Mouse (Mus musculus) forebrain, embryonic 10.5 days (tissue): ENCODE data around the gene Zfyve21. TPM values are rescaled to one million over a fixed set of nuclear protein-coding genes. Genes with fewer than 3 reads are reported as not detected.

ENCODE experiments used
- DNase-seq: peaks from one replicate; pipeline ENCODE4 v3.0.0-alpha.2; 2017; ENCODE audit warnings: low spot score; ENCODE audit errors: extremely low spot score
- H3K27ac ChIP-seq: fragments of 300-500 bp; sonication (generic); 2 replicates; pipeline ENCODE4 v1.5.1; 2016; ENCODE audit warnings: mild to moderate bottlenecking
- H3K27me3 ChIP-seq: fragments of 300-500 bp; sonication (generic); 2 replicates; pipeline ENCODE4 v1.6.1; 2016; ENCODE audit warnings: mild to moderate bottlenecking; ENCODE audit not compliant: poor library complexity, severe bottlenecking
- H3K36me3 ChIP-seq: fragments of 300-500 bp; sonication (generic); replicated peaks from 2 replicates; pipeline ENCODE4 v1.6.1; 2016; ENCODE audit warnings: mild to moderate bottlenecking, moderate library complexity
- H3K4me1 ChIP-seq: fragments of 300-500 bp; sonication (generic); 2 replicates; pipeline ENCODE4 v1.6.1; 2016
- H3K4me3 ChIP-seq: fragments of 300-500 bp; sonication (generic); 2 replicates; pipeline ENCODE4 v1.5.1; 2016; ENCODE audit warnings: mild to moderate bottlenecking, moderate library complexity
- H3K9me3 ChIP-seq: fragments of 300-500 bp; sonication (generic); 2 replicates; pipeline ENCODE4 v1.6.1; 2016; ENCODE audit warnings: mild to moderate bottlenecking, moderate library complexity
- WGBS: fragments of 180-500 bp; shearing (Covaris S2); methylation state at CpG from one replicate; pipeline ENCODE4 v1.1.7; 2016; 5-methylcytosine and 5-hydroxymethylcytosine counted together
- polyA plus RNA-seq: library from polyadenylated mRNA; unstranded; fragments of >200 nt; fragmentation: Nextera tagmentation; extraction: Ambion mirVana; gene quantifications from 2 replicates; pipeline ENCODE4 v1.2.1, GENCODE M21; 2016

Gene Zfyve21
- polyA plus RNA-seq, 1 experiment from 2014 or later: 68.2 TPM

DNA sequence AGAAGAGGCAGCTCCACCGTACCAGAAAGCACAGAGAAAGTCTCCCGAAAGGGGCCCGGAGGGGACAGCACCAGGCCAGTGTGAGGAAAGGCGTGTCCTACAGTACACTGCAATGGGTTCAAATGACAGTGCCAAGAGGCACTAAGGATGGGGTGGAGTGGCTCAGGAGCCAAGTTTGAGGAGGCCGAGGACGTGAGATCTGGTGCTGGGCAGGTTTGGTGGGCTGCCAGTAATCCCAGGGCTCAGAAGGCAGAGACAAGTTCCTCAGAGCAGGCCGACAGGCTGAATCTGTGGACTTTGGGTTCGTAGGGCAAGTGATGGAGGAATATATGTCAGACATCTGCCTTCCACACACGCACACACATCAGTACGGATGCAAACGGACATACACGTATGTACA, 1.4 kb upstream of the Zfyve21 start:
- WGBS: 76% methylated on average over 12 of the region's 12 CpGs
- peaks cover 60% of the 10 kb centered on the region for H3K4me1 ChIP-seq

DNA sequence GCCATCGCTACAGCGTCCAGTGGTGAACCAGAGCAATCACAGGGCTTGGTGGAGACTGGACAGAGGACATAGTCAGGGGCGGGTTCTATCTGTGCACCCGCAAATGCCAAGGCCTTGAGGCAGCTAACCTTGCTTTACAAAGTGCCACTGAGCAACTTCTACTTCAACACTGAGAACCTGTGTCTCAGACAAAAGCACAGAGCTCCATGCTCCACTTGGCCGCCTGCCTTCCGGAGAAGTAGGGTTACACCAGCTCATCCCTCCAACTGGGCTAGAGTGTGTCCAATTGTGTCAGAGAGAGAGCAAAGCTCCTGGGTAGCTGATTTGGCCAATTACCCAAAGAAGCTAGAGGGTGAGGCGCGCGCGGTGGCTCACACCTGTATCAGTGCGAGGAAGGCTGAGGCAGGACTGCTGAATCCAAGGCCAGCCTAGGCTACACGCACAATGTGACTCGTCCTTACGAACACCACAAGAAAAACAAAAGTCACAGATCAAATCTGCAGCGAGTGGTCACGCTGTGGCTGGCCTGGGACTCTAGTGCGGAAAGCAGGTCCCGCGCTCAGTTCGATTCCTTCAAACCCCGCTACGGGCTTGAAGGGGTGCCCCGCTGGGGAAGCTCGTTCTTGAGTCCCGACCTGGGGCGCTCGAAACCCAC, 732 bp upstream of the Zfyve21 start:
- DNase-seq: peak; percentile 27
- Histone ChIP-seq H3K36me3 (peaks cover 47% of the 10 kb centered on the region), H3K27me3 (no peaks in the 10 kb centered on the region), H3K4me1 (peaks cover 61% of the 10 kb centered on the region), H3K9me3 (no peaks in the 10 kb centered on the region), H3K27ac (peak overlapping the region; percentile 79), H3K4me3 (peak overlapping the region; percentile 86)
- 6% methylated on average over 27 of the region's 27 CpGs for WGBS

More for the DNA sequence above, 1.4 kb upstream of the Zfyve21 start:
- Histone ChIP-seq H3K27me3 (no peaks in the 10 kb centered on the region), H3K36me3 (peaks cover 48% of the 10 kb centered on the region), H3K4me3 (peak overlapping the region; percentile 86), H3K9me3 (no peaks in the 10 kb centered on the region), H3K27ac (peak overlapping the region; percentile 79)
- no peak for DNase-seq

DNA sequence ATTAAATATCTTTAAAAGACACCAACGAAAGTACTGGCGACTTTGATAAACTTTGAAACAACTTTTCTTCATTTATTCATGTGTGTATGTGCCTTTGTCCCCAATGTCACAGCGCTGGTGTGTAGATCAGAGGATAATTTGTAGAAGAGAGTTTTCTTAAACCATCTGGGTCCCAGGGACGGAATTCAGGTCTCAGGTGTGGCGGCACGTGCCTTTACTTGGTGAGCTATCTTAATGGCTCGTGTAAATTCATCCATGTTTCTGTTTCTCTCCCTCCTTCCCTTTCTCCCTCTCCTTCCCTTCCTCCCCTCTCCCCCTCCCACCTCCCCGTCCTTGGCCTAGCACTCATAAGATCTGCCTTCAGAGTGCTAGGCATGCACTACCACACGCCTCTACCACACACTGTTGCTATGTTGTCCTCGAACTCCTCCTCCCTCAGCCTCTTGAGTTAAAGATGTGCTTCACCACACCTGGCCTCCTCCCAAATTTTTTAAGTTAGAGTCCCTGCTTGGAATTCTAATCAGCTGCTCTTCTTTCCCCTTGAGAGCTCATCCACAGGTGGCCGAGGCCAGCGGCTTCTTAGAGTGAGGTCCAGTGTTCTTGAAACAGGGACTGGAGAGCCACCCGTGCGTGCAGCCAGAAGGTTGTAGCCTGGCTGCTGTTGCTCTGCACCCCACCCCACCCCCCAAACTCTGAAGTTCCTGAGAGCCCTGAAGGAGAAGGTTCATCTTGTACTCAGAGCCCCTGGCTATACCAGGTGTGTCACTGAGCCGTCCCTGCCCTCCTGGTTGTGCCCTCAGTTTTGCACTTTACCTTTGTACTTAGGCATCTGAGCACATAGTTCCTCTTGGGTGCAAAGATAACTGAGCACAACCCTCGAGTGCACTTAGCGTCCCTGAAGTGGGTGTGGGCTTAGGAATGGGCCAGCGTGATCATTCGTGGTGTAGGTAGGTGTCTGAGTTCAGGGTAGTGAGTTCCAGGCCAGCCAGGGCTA, 1.1 kb downstream of the Zfyve21 start:
- peaks cover 62% of the 10 kb centered on the region for H3K4me1 ChIP-seq
- DNase-seq: peak; percentile 22
- H3K27me3 ChIP-seq: no peaks in the 10 kb centered on the region
- H3K27ac ChIP-seq: peak overlapping the region; percentile 94
- WGBS: 34% methylated on average over 19 of the region's 19 CpGs
- H3K36me3 ChIP-seq: peaks cover 33% of the 10 kb centered on the region
- H3K4me3 ChIP-seq: peak overlapping the region; percentile 86
- H3K9me3 ChIP-seq: no peaks in the 10 kb centered on the region

DNA sequence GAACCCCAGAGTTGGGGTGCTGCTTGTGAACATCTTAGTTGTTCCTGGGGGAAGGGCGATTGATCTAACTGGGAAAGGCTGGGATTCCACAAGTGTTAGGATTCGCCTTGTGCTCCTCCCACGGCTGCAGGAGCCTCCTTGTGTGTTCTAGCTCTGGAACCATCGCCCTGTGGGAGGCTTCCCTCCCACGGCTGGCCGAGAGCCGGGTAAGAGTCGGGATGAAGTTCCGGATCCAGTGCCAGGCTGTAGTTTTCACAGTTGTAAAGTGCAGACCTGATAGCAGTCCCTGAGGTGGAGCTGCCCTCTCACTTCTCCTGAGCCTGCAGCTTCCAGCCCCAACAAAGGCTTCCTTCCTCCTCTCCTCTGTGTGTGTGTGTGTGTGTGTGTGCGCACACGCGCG, 2.6 kb downstream of the Zfyve21 start:
- Histone ChIP-seq H3K4me3 (peak overlapping the region; percentile 86; the same call in 1 of the 2 replicates), H3K27ac (0 out of 2 replicates have a peak overlapping the region, but pooled peaks have one; percentile 51), H3K4me1 (peaks cover 62% of the 10 kb centered on the region), H3K9me3 (no peaks in the 10 kb centered on the region), H3K27me3 (no peaks in the 10 kb centered on the region), H3K36me3 (peaks cover 28% of the 10 kb centered on the region)
- DNase-seq: no peak
- WGBS: 72% methylated on average over 13 of the region's 13 CpGs

DNA sequence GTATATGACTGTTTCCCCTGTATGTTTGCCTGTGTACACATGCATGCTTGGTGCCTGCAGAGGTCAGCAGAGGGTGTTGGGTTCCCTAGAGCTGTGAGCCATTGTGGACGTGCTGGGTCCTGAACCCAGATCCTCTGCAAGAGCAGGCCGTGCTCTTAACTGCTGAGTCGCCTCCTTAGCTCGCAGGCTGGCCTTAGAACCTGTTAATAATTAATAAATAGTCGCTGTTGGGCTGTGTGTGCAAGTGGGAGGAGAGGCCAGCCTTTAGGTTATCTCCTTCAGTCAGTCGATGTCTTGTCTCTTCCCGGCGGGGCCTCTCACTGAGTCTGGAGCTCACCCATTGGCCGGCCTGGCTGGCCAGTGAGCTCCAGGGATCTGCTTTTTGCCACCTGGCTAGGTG, 3.0 kb downstream of the Zfyve21 start:
- Histone ChIP-seq H3K4me3 (no peak overlapping the region), H3K27me3 (no peaks in the 10 kb centered on the region), H3K9me3 (no peaks in the 10 kb centered on the region), H3K27ac (no peak overlapping the region), H3K4me1 (peaks cover 62% of the 10 kb centered on the region), H3K36me3 (peaks cover 25% of the 10 kb centered on the region)
- 82% methylated on average over 9 of the region's 9 CpGs for WGBS
- DNase-seq: no peak

DNA sequence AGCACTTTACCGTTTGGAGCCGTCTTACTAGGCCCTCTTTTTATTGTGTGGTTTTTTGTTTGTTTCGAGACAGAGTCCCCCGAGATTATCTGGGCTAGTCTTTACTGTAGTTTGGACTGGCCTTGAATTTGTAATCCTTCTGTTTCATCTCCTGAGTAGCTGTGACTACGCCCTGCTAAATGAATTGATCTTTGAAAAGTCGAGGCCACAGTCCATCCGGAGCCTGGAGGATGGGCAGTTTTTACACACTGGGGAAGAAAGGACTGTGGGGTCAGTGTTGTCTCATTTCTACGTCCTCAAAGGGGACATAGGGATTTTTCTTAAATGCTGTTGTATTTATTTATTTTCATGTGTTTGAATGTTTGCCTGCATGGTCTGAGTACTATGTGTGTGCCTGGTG, 4.0 kb downstream of the Zfyve21 start:
- H3K4me1 ChIP-seq: peaks cover 52% of the 10 kb centered on the region
- H3K27me3 ChIP-seq: no peaks in the 10 kb centered on the region
- H3K4me3 ChIP-seq: no peak overlapping the region
- H3K27ac ChIP-seq: no peak overlapping the region
- DNase-seq: no peak
- no peaks in the 10 kb centered on the region for H3K9me3 ChIP-seq
- H3K36me3 ChIP-seq: peaks cover 26% of the 10 kb centered on the region
- 96% methylated on average over 8 of the region's 8 CpGs for WGBS

DNA sequence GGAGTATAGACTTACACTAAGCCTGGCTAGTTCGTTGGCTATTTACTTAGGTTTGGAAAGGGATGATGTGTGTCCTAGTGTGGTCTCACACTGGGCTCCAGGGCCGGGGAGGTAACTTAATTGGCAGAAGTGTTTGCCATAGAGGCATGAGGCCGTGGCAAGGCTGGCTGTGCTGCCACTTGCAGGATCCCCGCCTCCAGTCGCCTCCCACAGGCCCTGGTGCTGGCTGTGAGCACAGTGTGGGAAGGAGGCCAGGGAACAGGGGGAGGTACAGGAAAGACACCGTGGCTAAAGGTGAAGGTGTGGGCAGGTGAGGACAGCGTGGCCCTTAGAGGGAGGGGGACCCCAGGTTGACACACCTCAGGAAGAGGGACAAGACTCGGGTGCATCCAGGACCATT, 6.0 kb downstream of the Zfyve21 start:
- no peak overlapping the region for H3K4me3 ChIP-seq
- H3K9me3 ChIP-seq: no peaks in the 10 kb centered on the region
- peaks cover 39% of the 10 kb centered on the region for H3K4me1 ChIP-seq
- no peaks in the 10 kb centered on the region for H3K27me3 ChIP-seq
- H3K36me3 ChIP-seq: peaks cover 46% of the 10 kb centered on the region
- WGBS: 92% methylated on average over 8 of the region's 8 CpGs
- DNase-seq: no peak
- no peak overlapping the region for H3K27ac ChIP-seq

DNA sequence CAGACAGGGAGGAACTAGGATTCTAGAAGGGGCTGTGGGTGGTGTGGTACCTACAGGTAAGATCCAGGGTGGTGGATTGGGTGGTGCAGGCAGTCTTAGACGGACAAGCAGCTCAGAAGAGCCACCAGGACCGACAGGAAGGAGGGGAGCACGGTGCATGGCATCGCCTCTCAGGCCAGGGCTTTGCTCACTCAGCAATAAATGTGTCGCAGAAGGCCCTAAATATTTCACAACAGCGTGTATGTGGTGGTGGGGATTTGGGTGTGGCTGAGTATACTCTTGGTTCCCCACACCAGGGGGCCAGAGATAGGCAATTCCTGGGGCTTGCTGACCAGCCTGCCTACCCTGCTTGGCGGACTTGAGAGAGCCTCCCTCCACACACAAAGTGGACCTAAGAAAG, 6.7 kb downstream of the Zfyve21 start:
- no peak overlapping the region for H3K27ac ChIP-seq
- H3K4me3 ChIP-seq: no peak overlapping the region
- H3K9me3 ChIP-seq: no peaks in the 10 kb centered on the region
- 96% methylated on average over 7 of the region's 7 CpGs for WGBS
- no peaks in the 10 kb centered on the region for H3K27me3 ChIP-seq
- H3K4me1 ChIP-seq: peaks cover 32% of the 10 kb centered on the region
- H3K36me3 ChIP-seq: peaks cover 53% of the 10 kb centered on the region
- no peak for DNase-seq

DNA sequence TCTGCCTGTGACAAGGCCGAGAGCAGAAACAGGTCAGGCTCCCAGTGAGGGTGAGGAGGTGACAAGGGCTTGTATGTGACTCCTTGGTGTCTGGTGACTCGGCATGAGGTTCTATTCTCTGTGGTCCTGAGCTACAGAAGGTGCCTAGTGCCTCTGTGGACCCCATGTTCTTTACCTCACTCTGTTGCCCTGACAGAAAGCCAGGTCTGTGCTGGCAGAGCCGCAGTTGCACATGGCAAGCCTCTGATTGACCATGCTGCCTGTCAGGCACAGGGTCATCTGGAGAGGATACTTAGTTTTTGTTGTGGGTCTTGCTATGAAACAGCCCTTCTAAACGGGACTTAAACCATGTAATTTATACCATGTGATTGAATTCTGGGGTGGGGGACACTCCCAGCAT, 8.0 kb downstream of the Zfyve21 start:
- 80% methylated on average over 4 of the region's 4 CpGs for WGBS
- H3K27ac ChIP-seq: no peak overlapping the region
- H3K36me3 ChIP-seq: peaks cover 66% of the 10 kb centered on the region

DNA sequence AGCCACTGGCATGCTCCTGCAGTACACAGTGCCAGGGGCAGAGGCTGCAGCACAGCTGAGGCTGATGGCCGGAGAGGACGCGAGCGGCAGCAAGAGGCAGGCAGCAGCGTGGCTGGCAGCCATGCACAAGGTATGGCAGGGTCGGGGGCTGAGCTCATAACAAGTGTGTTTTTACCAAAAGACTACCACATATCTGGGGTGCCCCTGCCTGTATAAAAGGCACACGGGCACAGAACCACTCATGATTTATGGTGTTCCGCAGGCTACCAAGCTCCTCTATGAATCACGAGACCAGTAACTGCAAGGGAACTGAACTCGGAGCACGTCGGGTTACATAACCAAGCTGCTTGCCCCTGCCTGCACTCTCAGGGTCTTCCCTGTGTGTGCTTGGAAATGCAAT, 13.6 kb downstream of the Zfyve21 start:
- H3K27me3 ChIP-seq: no peaks in the 10 kb centered on the region
- H3K36me3 ChIP-seq: peaks cover 87% of the 10 kb centered on the region
- H3K4me3 ChIP-seq: no peak overlapping the region
- no peaks in the 10 kb centered on the region for H3K9me3 ChIP-seq
- H3K27ac ChIP-seq: no peak overlapping the region
- no peak for DNase-seq
- H3K4me1 ChIP-seq: no peaks in the 10 kb centered on the region
- 96% methylated on average over 12 of the region's 12 CpGs for WGBS

More for the DNA sequence above, 8.0 kb downstream of the Zfyve21 start:
- Histone ChIP-seq H3K9me3 (no peaks in the 10 kb centered on the region), H3K27me3 (no peaks in the 10 kb centered on the region), H3K4me3 (no peak overlapping the region), H3K4me1 (peaks cover 19% of the 10 kb centered on the region; the same call in 1 of the 2 replicates)
- DNase-seq: no peak

DNA sequence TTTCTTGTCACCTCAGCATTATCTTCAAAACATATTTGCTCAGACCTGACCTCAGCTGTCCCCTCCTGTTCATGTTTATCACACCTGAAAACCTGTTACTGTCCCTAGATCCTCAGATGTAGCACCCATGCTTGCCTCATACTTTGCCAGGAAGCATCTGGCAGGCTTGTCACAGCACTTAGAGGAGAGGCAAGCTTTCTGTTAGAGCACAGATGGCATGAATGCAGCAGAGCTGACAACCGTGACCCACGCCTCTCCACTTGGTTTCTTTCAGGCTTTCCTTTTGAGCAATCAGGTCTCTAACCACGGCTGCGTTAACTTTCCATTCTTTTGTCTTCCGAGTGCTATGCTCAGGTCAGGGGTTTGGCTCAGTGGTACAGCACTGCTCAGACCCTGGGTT, 15.5 kb downstream of the Zfyve21 start:
- no peaks in the 10 kb centered on the region for H3K27me3 ChIP-seq
- no peak for DNase-seq
- H3K36me3 ChIP-seq: peaks cover 79% of the 10 kb centered on the region
- no peaks in the 10 kb centered on the region for H3K4me1 ChIP-seq
- no peaks in the 10 kb centered on the region for H3K9me3 ChIP-seq
- no peak overlapping the region for H3K27ac ChIP-seq
- no peak overlapping the region for H3K4me3 ChIP-seq
- WGBS: 90% methylated on average over 5 of the region's 5 CpGs

DNA sequence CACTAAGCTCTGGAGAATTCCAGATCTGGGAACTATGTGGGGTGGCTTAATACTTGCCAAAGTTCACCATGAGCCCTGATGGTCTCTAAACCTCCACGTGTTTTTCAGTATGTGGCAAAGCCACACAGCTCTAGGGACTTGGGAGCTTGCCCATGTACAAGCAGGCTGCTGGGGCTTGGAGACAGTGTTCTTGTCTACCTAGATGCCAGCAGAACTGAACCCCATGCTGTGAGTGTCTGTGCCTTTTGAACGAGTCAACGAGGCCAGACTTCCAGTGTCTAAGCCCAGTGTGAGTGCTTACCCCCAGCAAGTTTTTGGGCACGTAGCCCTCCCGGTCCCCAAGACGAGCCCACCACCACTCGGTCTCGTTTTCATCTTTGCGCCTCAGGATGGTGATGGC, 16.0 kb downstream of the Zfyve21 start:
- H3K36me3 ChIP-seq: peaks cover 74% of the 10 kb centered on the region
- H3K4me1 ChIP-seq: no peaks in the 10 kb centered on the region
- no peak for DNase-seq
- H3K9me3 ChIP-seq: no peaks in the 10 kb centered on the region
- H3K4me3 ChIP-seq: no peak overlapping the region
- 88% methylated on average over 9 of the region's 9 CpGs for WGBS
- no peaks in the 10 kb centered on the region for H3K27me3 ChIP-seq
- H3K27ac ChIP-seq: no peak overlapping the region

DNA sequence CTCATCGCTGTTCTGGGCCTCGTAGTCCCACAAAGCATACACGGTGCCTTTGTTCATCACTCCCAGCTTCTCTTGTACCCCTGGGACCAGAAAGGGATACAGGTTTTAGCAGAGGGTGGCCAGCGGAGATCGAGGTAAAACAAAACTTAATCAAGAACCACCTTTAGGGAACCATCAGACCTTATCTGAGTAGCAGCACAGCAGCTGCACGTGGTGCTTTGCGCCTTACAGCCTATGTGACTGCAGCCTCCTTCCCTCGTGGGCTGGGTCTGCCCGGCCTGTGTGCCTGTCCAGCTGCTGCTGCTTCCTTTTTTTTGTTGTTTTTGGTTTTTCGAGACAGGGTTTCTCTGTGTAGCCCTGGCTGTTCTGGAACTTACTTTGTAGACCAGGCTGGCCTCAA, 16.4 kb downstream of the Zfyve21 start:
- no peak overlapping the region for H3K4me3 ChIP-seq
- peaks cover 70% of the 10 kb centered on the region for H3K36me3 ChIP-seq
- H3K4me1 ChIP-seq: no peaks in the 10 kb centered on the region
- H3K9me3 ChIP-seq: no peaks in the 10 kb centered on the region
- no peak for DNase-seq
- no peak overlapping the region for H3K27ac ChIP-seq
- WGBS: 89% methylated on average over 10 of the region's 10 CpGs
- no peaks in the 10 kb centered on the region for H3K27me3 ChIP-seq
